Mouse (Mus musculus) brain, adult 2 months (tissue): ENCODE data around the gene Afg3l1.
"Not testable (repeated sequence)": the region's sequence is repeated elsewhere in the genome, so short reads cannot be mapped to it uniquely, and the experiment has no call there.

Experiments used
- DNase-seq: peaks from one replicate; pipeline ENCODE4 v3.0.0; 2011; ENCODE audit warnings: low read depth, low spot score

Gene Afg3l1

DNA sequence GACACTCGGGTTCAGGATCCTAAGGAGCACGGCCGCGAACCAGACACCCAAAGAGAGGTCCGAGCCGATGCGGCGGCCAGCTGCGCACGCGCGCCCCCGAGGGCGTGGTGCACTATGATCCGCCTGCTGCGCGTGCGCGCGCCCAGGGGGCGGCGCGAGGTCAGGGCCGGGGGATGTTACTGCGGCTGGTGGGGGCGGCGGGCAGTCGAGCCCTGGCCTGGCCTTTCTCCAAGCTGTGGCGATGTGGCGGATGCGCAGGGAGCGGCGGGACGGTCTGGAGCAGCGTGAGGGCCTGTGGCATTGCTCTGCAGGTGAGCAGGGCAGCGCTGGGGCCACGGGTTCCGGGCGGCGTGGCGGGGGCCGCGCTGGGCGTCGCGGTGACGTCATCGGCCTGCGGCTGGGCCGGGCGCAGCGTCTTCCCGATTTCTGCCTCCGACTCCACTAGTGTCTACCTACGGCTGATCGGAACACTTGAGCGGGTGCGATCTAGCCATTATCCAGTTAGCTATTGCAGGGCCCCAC lies at the start of gene Afg3l1:
TSS of gene Afg3l1 (plus strand) at position 167 of the 522 bp plus-strand sequence.
- DNase-seq, result peak; percentile 95

DNA sequence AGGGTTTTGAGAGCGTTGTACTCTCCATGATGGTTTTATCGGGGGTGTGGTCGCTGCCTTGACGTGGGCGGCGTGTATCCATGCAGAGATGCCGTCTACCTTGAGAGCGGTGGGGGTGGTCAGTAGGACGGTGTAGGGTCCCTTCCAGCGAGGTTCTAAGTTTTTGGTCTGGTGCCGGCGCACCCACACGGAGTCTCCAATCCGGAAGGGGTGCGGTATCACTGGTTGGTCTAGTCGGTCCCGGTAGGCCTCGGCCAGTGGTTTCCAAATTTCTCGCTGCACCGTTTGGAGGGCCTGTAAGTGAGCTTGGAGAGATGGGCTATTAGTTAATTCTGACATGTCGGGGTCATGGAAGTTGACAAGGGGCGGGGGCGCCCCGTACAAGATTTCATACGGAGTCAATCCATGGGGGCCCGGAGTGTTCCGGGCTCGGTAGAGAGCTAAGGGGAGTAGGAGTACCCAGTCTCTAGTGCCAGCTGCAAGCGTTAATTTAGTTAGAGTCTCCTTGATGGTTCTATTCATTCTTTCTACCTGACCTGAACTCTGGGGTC lies 49.3 kb upstream of the Afg3l1 start:
- no peak for DNase-seq

GRCm38 (mm10) chr8:123428939-123429721 lies 48.6 kb upstream of the Afg3l1 start:
- DNase-seq, result no peak

GRCm38 (mm10) chr8:123429722-123430013 lies 48.0 kb upstream of the Afg3l1 start:
- not testable (repeated sequence) for DNase-seq

DNA sequence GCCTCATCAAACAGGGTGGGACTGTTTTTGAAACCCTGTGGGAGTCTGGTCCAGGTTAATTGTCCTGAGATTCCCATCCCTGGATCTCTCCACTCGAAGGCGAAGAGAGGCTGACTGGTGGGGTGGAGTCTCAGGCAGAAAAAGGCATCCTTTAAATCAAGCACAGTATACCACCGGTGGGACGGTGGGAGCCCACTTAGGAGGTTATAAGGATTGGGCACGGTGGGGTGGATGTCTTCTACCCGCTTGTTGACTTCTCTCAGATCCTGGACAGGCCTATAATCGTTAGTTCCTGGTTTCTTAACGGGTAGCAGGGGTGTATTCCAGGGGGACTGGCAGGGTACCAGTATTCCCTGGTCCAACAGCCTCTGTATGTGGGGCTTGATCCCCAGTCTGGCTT lies 46.8 kb upstream of the Afg3l1 start:
- not testable (repeated sequence) for DNase-seq

DNA sequence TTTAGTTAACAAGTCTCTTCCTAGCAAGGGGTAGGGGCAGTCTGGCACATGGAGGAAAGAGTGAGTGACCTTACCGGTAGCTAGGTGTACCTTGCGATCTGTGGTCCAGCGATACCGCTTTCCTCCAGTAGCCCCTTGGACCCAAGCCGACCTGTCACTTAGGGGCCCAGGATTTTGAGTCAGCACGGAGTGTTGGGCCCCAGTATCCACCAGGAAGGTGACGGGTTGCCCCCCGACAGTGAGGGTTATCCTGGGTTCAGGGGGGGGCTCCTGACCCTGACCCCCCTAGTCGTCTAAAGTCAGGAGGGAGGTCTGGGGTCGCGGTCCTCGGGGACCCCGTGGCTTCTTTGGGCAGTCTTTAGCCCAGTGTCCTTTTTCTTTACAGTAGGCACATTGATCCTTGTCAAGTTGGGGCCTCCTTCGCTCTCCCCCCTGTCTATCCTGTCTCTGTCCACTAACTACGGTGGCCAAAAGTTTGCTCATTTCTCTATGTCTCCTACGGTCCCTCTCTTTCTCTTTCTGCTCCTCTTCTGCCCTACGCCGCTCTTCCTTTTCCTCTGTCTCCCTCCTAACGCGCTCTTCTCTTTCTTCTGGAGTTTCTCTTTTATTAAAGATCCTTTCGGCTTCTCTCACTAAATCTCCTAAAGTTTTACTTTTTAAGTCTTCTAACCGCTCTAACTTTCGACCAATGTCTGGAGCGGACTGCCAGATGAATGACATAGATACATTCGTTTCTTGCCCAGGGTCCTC lies 45.9 kb upstream of the Afg3l1 start:
- DNase-seq, result no peak

- no peak for DNase-seq
Observed at GRCm38 (mm10) chr8:123432381-123432780, 45.3 kb upstream of the Afg3l1 start.

GRCm38 (mm10) chr8:123433241-123433974 lies 44.3 kb upstream of the Afg3l1 start:
- not testable (repeated sequence) for DNase-seq

DNA sequence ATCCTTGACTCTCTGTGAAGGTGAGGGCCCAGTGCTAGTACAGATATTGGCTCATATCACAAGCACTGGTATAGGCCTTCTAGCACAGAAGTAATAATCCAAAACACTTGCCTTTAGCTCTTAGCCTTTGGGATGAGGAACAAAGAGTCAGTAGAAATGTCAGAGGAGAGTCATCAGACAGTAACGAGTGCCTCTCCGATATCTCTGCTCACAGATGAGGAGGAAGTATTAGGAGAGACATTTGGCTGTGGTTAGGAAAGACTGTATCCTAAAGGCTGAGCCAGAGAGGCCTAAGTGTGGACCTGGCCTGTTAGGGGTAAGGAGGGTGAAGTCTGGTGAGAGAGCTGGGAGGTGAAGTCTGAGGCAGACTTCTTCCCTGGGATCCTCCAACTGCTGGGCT lies 35.9 kb upstream of the Afg3l1 start:
- no peak for DNase-seq

GRCm38 (mm10) chr8:123442351-123442750 lies 35.4 kb upstream of the Afg3l1 start:
- no peak for DNase-seq

DNA sequence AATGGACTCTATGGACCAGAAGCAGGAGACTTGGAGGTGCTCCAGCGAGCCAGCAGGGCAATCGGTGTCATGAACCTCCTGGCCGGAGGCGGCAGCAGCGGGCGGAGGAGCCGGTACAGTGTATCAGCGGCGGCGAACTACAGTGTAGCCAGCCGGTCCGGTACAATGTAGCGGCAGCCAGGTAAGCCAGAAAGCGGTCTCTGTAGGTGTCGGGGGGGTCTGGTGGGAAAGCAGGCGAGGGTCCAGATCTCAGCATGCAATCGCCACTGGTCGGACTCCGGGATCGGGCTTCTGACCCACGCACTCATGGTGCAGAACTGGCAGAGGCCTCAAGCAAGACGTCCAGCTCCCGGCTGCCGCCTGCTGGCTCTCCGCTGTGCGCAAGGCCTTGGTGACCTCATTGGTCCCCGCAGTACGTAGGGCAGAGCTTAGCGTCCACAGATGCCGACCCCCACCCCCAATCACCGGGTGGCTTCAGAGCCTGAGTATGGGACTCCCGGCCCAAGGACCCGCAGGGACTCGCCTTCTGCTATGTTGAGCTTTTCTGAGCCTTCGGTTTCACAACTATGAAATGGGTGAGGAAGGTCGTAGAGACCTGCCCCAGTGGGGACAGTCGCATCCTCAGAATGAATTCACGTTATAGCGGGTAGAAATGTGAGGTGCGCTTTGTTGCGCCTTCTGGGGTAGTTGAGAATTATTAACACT lies 34.7 kb upstream of the Afg3l1 start:
- peak; percentile 98 for DNase-seq

DNA sequence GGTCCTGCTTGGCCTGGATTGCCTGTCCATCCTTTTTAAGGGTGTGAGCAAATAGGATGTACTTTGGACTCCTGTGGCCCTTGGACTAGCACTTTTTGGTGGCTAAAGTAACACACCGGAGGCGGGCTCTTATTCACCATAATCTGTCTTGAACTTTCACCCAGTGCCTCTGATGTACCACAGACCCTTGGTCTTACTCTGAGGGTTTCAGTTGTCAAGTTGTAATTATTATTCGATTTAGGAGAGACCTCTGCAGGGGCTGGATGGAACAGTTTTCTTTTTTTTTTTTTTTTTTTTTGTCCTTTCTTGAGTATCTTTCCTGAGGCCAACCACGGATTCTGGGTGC lies 34.2 kb upstream of the Afg3l1 start:
- peak; percentile 40 for DNase-seq

GRCm38 (mm10) chr8:123444131-123444530 lies 33.6 kb upstream of the Afg3l1 start:
- DNase-seq, result no peak

DNA sequence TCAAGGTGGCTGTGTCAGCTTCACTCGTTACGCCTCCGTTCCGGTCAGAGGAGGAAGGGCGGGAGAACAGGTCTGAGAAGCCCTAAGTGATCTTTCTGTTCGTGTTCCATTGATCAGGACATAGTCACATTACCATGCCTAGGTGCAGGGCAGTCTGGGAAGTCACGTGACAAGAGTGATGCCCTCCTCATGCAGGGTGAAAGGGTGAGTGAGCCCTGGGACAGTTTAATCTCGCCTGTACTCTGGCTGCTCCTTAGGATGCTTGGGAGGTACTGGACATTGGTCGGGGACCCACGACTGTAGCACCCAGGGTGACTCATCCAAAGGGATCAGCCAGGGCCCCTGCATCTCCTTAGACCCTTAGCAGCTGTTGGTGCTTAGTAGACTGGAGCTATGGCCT lies 31.7 kb upstream of the Afg3l1 start:
- no peak for DNase-seq

- DNase-seq, result no peak
Observed at GRCm38 (mm10) chr8:123446799-123447198, 30.9 kb upstream of the Afg3l1 start.

DNA sequence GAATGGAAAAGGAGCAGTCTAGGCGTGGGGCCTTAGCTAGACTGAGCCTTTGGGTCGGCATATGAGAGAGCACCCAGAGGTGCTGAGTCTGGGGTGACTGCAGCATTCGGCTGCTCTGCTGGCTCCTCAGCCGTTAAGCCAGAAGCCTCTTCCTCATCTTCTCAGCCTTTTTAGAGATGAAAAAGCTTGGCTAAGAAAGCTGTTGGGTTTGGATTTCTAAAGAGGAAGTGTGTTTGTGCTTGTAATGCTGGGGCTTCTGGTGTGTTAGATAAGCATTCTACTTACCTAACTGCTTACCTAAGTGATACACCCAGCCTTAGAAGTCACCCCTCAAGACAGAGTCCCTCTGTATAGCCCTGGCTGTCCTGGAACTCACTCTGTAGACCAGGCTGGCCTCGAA lies 26.9 kb upstream of the Afg3l1 start:
- DNase-seq, result no peak

DNA sequence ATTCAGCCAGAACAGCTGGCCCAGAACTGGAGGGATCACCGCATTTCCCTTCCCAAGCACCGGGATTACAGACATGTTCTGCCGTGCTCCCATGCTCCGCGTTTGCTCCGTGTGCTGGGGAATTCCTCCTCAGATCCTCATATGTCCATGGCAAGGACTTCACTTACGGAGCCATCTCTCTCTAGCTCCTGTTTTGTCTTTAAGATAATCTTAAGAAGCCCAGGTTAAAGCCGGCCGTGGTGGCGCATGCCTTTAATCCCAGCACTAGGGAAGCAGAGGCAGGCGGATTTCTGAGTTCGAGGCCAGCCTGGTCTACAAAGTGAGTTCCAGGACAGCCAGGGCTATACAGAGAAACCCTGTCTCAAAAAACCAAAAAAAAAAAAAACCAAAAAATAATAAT lies 26.0 kb upstream of the Afg3l1 start:
- DNase-seq, result not testable (repeated sequence)

DNA sequence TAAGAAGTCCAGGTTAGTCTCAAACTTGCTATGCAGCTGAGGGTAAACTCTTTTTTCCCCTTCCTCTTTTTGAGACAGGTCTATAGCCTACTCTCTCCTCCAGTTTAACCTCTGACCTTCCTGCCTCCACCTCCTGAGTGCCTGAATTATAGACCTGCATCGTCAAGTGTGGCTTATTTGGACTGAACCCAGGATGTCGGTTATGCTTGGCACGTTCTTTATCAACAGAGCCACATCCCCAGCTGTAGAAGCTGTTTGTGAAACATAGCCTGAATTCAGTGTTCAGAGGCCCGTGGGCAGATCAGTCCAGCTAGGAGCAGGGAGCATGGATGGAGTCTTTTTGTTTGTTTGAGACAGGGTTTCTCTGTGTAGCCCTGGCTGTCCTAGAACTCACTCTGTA lies 25.6 kb upstream of the Afg3l1 start:
- no peak for DNase-seq

DNA sequence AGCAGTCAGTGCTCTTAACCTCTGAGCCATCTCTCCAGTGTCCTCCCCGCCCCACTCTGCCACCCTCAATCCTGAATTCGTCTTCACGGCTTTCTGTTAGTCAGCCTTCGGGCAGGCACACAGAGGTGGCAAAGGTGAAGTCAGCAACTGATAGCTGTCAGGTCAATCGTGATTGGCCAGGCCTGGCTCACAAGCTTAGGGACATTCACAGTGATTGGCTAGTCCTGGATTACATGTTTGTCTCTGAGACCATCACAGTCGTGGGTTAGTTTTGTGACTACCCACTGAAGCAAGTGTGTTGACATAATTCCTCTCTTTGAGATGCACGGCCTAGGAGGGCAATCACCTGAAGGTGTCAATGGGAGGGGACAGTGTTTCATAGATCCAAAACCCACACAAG lies 24.4 kb upstream of the Afg3l1 start:
- DNase-seq, result no peak

DNA sequence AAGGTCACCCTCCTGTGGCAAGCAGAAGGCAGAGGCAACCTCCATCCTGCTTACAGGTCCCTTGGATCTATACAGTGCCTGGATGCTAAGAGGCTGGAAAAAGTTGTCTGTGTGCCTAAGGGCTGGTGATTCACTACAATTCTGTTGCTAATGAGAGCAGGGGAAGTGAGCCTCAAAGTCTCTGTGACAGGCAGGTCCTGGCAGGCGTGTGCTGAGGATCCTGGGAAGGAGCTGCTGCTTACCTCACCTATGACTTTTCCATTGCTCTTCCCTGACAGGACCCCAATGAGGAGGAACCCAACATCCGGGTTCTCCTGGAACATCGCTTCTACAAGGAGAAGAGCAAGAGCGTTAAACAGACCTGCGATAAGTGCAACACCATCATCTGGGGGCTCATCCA lies 23.8 kb upstream of the Afg3l1 start:
- DNase-seq, result peak; percentile 25

- DNase-seq, result no peak
Observed at GRCm38 (mm10) chr8:123454559-123454958, 23.1 kb upstream of the Afg3l1 start.
